Mouse (Mus musculus): ENCODE results near the gene C730034F03Rik. TPM values are rescaled to one million over a fixed set of nuclear protein-coding genes. Genes with fewer than 3 reads are reported as not detected.

The C730034F03Rik gene
- total RNA-seq (2014; rRNA removed) (0.90 and 1.3 TPM in 2 replicates), polyA plus RNA-seq (2015; fragmentation: Nextera tagmentation; extraction: Ambion mirVana) (1.3 and 2.3 TPM in 2 replicates)

DNA sequence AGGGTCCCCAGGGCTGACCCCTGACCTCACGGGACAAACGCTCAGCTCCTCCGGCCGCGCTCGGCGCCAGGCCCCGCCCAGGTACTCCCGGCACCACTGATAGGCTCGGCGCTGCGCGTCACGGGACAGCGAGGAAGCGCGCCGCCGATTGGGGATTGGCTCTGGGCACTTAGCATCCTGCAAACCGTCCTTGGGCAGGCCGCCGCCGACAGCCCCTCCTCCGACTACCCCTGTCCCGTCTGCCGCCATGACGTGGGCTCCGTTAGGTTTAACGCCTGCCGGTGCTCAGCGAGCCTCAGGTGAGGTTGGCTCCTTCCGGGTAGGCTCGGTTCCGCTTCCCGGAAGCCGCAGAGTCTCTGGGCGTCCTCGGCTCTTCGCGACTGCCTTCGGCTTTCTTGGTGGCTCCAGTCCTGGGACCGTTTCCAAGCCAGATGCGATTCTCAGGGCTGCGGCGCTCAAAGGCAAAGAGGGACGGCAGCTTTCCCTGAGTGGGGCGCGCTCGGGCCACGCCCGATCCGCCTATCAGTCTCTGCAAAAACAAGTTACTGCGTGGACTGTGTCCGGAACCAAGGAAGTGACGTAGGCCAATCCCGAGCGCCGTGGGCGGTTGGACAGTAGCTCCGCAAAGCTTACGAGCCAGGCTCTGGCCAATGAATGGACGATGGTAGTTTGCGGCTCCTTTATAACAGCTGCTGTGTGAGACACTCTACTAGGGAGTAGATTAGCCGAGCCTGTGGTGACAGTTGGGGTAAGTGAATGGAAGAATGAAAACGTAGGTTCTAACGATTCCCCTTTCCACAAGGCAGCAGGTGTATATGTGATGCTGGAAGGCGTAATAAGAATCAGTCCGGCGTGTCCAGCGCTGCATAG is at the start of gene C730034F03Rik, which contains the start of the genes Gm44502 and Chkb:
Gene C730034F03Rik, plus strand, starts transcription at position 238 of the 870 bp plus-strand sequence.
Gene Gm44502, minus strand, starts transcription at position 345 of the 870 bp plus-strand sequence.
Gene Chkb, minus strand, starts transcription at position 557 of the 870 bp plus-strand sequence.
- TF ChIP-seq CTCF (IDR thresholded peaks at IDR 0.05; ENCODE audit: low read depth) = no peak; the same call in 1 of the 2 replicates
- peak within 1 kb of the TSS; percentile 74 for H3K9ac ChIP-seq
- peak within 1 kb of the TSS; percentile 65 for H3K4me3 ChIP-seq (ENCODE audit: low read depth, low read length)
- H3K9me3 ChIP-seq (ENCODE audit: low read length) = no peaks in the 10 kb centered on the region
- under 1% methylated on average over 70 of the region's 70 CpGs for WGBS
- peak within 1 kb of the TSS; percentile 89 for H3K27ac ChIP-seq (ENCODE audit: low read depth, low read length)
- H3K27me3 ChIP-seq (ENCODE audit: insufficient read depth, low read length) = no peaks in the 10 kb centered on the region
- H3K4me1 ChIP-seq (ENCODE audit: insufficient read depth) = peaks cover 10% of the 10 kb centered on the region; the same call in 1 of the 2 replicates
- DNase-seq (peak; percentile 95), ATAC-seq (peak; percentile 95)
- H3K36me3 ChIP-seq (ENCODE audit: insufficient read depth) = peaks cover 23% of the 10 kb centered on the region
- peak within 1 kb of the TSS; percentile 95 for H3K4me2 ChIP-seq (ENCODE audit: low read depth)

DNA sequence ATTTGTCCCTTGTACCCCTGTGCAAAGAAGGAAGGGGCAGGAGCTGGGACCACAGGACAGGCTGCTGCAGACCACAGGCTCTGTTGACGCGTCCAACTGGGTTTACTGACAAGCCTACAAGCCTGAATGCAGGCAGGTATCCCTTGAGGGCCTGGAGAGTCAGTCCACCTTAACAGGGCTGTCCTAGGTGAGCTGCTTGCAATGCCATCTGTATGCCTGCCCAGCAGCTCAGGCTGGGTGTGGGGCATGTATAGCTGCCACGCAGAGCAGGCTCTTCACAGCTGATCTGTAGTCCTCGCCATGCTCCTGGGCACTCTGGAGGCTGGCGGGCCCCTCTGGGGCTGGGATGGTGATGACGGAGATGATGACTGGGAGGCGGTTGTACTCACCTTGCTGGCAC is 44.8 kb upstream of the C730034F03Rik start, which contains the start of gene Klhdc7b:
Gene Klhdc7b, plus strand, starts transcription at position 301 of the 400 bp plus-strand sequence.
- WGBS = 91% methylated on average over 7 of the region's 7 CpGs
- TF ChIP-seq CTCF (IDR thresholded peaks at IDR 0.05; ENCODE audit: low read depth) = no peak
- DNase-seq = no peak
- Histone ChIP-seq H3K27me3 (ENCODE audit: insufficient read depth, low read length) (0 out of 2 replicates have a peak, but pooled peaks cover 3% of the 10 kb centered on the region), H3K4me1 (ENCODE audit: insufficient read depth) (no peaks in the 10 kb centered on the region), H3K27ac (ENCODE audit: low read depth, low read length) (no peak within 1 kb of the TSS), H3K9me3 (ENCODE audit: low read length) (no peaks in the 10 kb centered on the region), H3K4me2 (ENCODE audit: low read depth) (no peak within 1 kb of the TSS), H3K4me3 (ENCODE audit: low read depth, low read length) (no peak within 1 kb of the TSS), H3K36me3 (ENCODE audit: insufficient read depth) (no peaks in the 10 kb centered on the region), H3K9ac (no peak within 1 kb of the TSS)
- no peak for ATAC-seq

DNA sequence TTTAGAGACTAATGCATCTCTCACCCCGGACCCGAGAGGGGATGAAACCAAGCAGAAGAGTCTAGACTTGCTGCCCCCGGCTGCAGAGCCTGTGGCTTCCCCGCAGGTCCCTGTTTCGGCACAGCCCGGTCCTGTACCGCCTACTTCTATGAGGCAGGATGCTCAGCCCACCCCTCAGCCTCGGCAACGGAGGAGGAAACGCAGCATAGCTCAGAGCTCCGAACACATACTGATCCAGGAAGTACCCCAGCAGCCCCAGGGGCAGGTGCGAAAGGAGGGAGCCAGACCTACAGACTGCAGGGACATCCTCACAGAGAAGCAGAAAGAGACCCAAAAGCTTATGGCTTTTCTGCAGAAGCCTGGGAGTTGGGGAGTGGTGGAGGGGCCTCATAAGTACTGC is 42.3 kb upstream of the C730034F03Rik start:
- no peak overlapping the region for H3K4me3 ChIP-seq (ENCODE audit: low read depth, low read length)
- no peak overlapping the region for H3K4me2 ChIP-seq (ENCODE audit: low read depth)
- H3K27ac ChIP-seq (ENCODE audit: low read depth, low read length) = no peak overlapping the region
- H3K9ac ChIP-seq = no peak overlapping the region
- H3K36me3 ChIP-seq (ENCODE audit: insufficient read depth) = no peaks in the 10 kb centered on the region
- WGBS = 59% methylated on average over 12 of the region's 12 CpGs
- DNase-seq = no peak
- TF ChIP-seq CTCF (IDR thresholded peaks at IDR 0.05; ENCODE audit: low read depth) = no peak
- H3K9me3 ChIP-seq (ENCODE audit: low read length) = no peaks in the 10 kb centered on the region
- no peaks in the 10 kb centered on the region for H3K4me1 ChIP-seq (ENCODE audit: insufficient read depth)
- H3K27me3 ChIP-seq (ENCODE audit: insufficient read depth, low read length) = no peaks in the 10 kb centered on the region
- ATAC-seq = no peak

GRCm38 (mm10) chr15:89390081-89390480 is 39.3 kb upstream of the C730034F03Rik start:
- TF ChIP-seq CTCF (IDR thresholded peaks at IDR 0.05; ENCODE audit: low read depth) = no peak
- no peaks in the 10 kb centered on the region for H3K36me3 ChIP-seq (ENCODE audit: insufficient read depth)
- DNase-seq = no peak
- no peak overlapping the region for H3K4me3 ChIP-seq (ENCODE audit: low read depth, low read length)
- no peak for ATAC-seq
- WGBS = 81% methylated on average over 10 of the region's 10 CpGs
- H3K9me3 ChIP-seq (ENCODE audit: low read length) = no peaks in the 10 kb centered on the region
- no peaks in the 10 kb centered on the region for H3K4me1 ChIP-seq (ENCODE audit: insufficient read depth)
- H3K27ac ChIP-seq (ENCODE audit: low read depth, low read length) = no peak overlapping the region
- H3K9ac ChIP-seq = no peak overlapping the region
- no peaks in the 10 kb centered on the region for H3K27me3 ChIP-seq (ENCODE audit: insufficient read depth, low read length)
- no peak overlapping the region for H3K4me2 ChIP-seq (ENCODE audit: low read depth)

DNA sequence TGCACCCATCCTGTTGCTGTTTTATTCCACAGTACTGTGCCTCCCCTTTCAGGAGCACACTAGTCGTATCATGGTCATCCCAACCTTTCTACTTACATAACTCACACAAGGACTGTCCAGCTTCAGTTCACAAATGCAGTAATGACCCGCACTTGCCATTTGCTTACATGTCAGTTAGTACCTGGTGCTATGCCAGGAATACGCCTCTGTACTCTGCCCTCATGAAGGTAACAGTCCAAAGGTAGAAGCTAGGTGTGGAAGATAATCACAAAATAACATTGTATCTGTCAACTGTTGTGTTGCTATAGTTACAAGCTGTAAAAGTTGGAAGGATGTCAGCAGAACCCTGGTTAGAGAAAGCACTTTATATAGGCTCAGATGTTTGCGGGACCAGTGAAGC is 32.5 kb upstream of the C730034F03Rik start:
- Histone ChIP-seq H3K9me3 (ENCODE audit: low read length) (no peaks in the 10 kb centered on the region), H3K4me2 (ENCODE audit: low read depth) (no peak overlapping the region), H3K4me1 (ENCODE audit: insufficient read depth) (no peaks in the 10 kb centered on the region), H3K27me3 (ENCODE audit: insufficient read depth, low read length) (no peaks in the 10 kb centered on the region), H3K36me3 (ENCODE audit: insufficient read depth) (no peaks in the 10 kb centered on the region), H3K27ac (ENCODE audit: low read depth, low read length) (no peak overlapping the region), H3K4me3 (ENCODE audit: low read depth, low read length) (no peak overlapping the region), H3K9ac (no peak overlapping the region)
- ATAC-seq (no peak), DNase-seq (no peak)
- TF ChIP-seq CTCF (IDR thresholded peaks at IDR 0.05; ENCODE audit: low read depth) = no peak
- 85% methylated on average over 4 of the region's 4 CpGs for WGBS

- H3K4me3 ChIP-seq (ENCODE audit: low read depth, low read length) = no peak overlapping the region
- H3K27ac ChIP-seq (ENCODE audit: low read depth, low read length) = no peak overlapping the region
- H3K9me3 ChIP-seq (ENCODE audit: low read length) = no peaks in the 10 kb centered on the region
- no peaks in the 10 kb centered on the region for H3K27me3 ChIP-seq (ENCODE audit: insufficient read depth, low read length)
- no peak for DNase-seq
- TF ChIP-seq CTCF (IDR thresholded peaks at IDR 0.05; ENCODE audit: low read depth) = no peak
- H3K9ac ChIP-seq = no peak overlapping the region
- H3K4me2 ChIP-seq (ENCODE audit: low read depth) = no peak overlapping the region
- 55% methylated on average over 2 of the region's 2 CpGs for WGBS
- no peak for ATAC-seq
- H3K36me3 ChIP-seq (ENCODE audit: insufficient read depth) = no peaks in the 10 kb centered on the region
- no peaks in the 10 kb centered on the region for H3K4me1 ChIP-seq (ENCODE audit: insufficient read depth)
These were observed 31.2 kb upstream of the C730034F03Rik start for GRCm38 (mm10) chr15:89398146-89398545.

GRCm38 (mm10) chr15:89399716-89400115 is 29.7 kb upstream of the C730034F03Rik start:
- Histone ChIP-seq H3K4me3 (ENCODE audit: low read depth, low read length) (no peak overlapping the region), H3K4me1 (ENCODE audit: insufficient read depth) (no peaks in the 10 kb centered on the region), H3K27ac (ENCODE audit: low read depth, low read length) (no peak overlapping the region), H3K36me3 (ENCODE audit: insufficient read depth) (no peaks in the 10 kb centered on the region), H3K27me3 (ENCODE audit: insufficient read depth, low read length) (no peaks in the 10 kb centered on the region), H3K9ac (no peak overlapping the region), H3K9me3 (ENCODE audit: low read length) (no peaks in the 10 kb centered on the region), H3K4me2 (ENCODE audit: low read depth) (no peak overlapping the region)
- ATAC-seq (no peak), DNase-seq (no peak)
- 55% methylated on average over 1 of the region's 1 CpGs for WGBS
- no peak for TF ChIP-seq CTCF (IDR thresholded peaks at IDR 0.05; ENCODE audit: low read depth)

All from forebrain, postnatal 0 days (tissue).